Mouse (Mus musculus) heart, adult 2 months (tissue): Measurements from ENCODE around the gene Gabrp.

Experiments used
- CTCF ChIP-seq: fragments of 200-600 bp; IDR thresholded peaks from 2 replicates; pipeline ENCODE4 v1.8.1; 2022; ENCODE audit warnings: antibody characterized with exemption, mild to moderate bottlenecking, moderate library complexity
- EP300 ChIP-seq: fragments of 200-500 bp; IDR thresholded peaks from 2 replicates; pipeline ENCODE4 v1.6.1; 2011; ENCODE audit warnings: low read depth, low read length, control low read depth; ENCODE audit not compliant: insufficient read depth

GRCm38 (mm10) chr11:33547386-33547785, 31.4 kb downstream of the Gabrp start:
- TF ChIP-seq CTCF (no peak), EP300 (no peak)
